In genomic region chr11:60208201-60208600, GRCm38 (mm10) we compare ENCODE assay signal across 9 mouse cellular contexts. TPM values are rescaled to one million over a fixed set of nuclear protein-coding genes. Genes with fewer than 3 reads are reported as not detected.
DNase-seq lines count a peak whose midpoint lies in the region; ATAC-seq and TF ChIP-seq lines count a peak whose summit lies in the region.
"Had no signal": no experiment of that assay in that cellular context is flagged by ENCODE, and none has a peak within 500 bp of the region (broad histone marks: within the 10 kb centered on the region; RNA-seq: fewer than 3 reads in every experiment).

No protein-coding gene starts in this region.

- peaks cover 42% of the 10 kb centered on the region for H3K36me3 ChIP-seq in heart, embryonic 10.5 days
- H3K36me3 ChIP-seq in intestine, embryonic 14.5 days (ENCODE audit: control insufficient read depth, insufficient read depth, low read length), result peaks cover 40% of the 10 kb centered on the region
- peaks cover 39% of the 10 kb centered on the region for H3K36me3 ChIP-seq in liver, postnatal 0 days (replicated peaks; ENCODE audit: insufficient read depth, low read length)

- intact Hi-C loops in heart, postnatal 36 days (cut with DNase I), result no loop called here

- TF ChIP-seq CTCF in liver, postnatal 0 days (IDR thresholded peaks at IDR 0.05; ENCODE audit: low read depth), result no peak

- peaks cover 84% of the 10 kb centered on the region for H3K4me1 ChIP-seq in heart, embryonic 10.5 days
- H3K4me1 ChIP-seq in brown adipose tissue, adult 24 weeks (ENCODE audit: control insufficient read depth, insufficient read depth, insufficient read length, low read length), result peaks cover 16% of the 10 kb centered on the region
- H3K4me1 ChIP-seq in intestine, embryonic 14.5 days (replicated peaks; ENCODE audit: control insufficient read depth, insufficient read depth, low read length), result peaks cover 45% of the 10 kb centered on the region
- peaks cover 70% of the 10 kb centered on the region for H3K4me1 ChIP-seq in liver, postnatal 0 days (ENCODE audit: insufficient read depth)

- WGBS in heart, embryonic 10.5 days, result 75% methylated on average over 6 of the region's 6 CpGs
- 62% methylated on average over 6 of the region's 6 CpGs for WGBS in intestine, embryonic 14.5 days
- 54% methylated on average over 6 of the region's 6 CpGs for WGBS in liver, postnatal 0 days (ENCODE audit: insufficient replicate concordance)

- TF ChIP-seq EP300 in liver, postnatal 0 days (IDR thresholded peaks at IDR 0.05; ENCODE audit: low read depth), result no peak

- peak overlapping the region; percentile 61 for H3K4me3 ChIP-seq in heart, embryonic 10.5 days
- H3K4me3 ChIP-seq in brown adipose tissue, adult 24 weeks (ENCODE audit: insufficient read depth, low read depth, low read length), result peak overlapping the region; percentile 69
- 0 out of 2 replicates have a peak overlapping the region, but pooled peaks have one; percentile 10 for H3K4me3 ChIP-seq in intestine, embryonic 14.5 days (ENCODE audit: low read depth, low read length)
- H3K4me3 ChIP-seq in liver, postnatal 0 days (ENCODE audit: low read depth, low read length), result peak overlapping the region; percentile 56

- peak overlapping the region; percentile 69 for H3K4me2 ChIP-seq in intestine, embryonic 14.5 days (ENCODE audit: low read length)
- H3K4me2 ChIP-seq in liver, postnatal 0 days (ENCODE audit: low read depth, low read length), result peak overlapping the region; percentile 90

- no peak for DNase-seq in heart, embryonic 10.5 days (ENCODE audit: low spot score)
- no peak for DNase-seq in heart, postnatal 36 days
- no peak for DNase-seq in intestine, embryonic 14.5 days (ENCODE audit: low spot score)
- DNase-seq in liver, postnatal 0 days, result no peak
- no peak for DNase-seq in adrenal gland, postnatal 10 days
- no peak for DNase-seq in adrenal gland, adult 2 months
- DNase-seq in spleen, adult 18-20 months, result no peak
- DNase-seq: B cell, adult 2 months had no signal

- ATAC-seq in intestine, embryonic 14.5 days (replicated peaks; ENCODE audit: low FRiP score, low TSS enrichment, low read depth), result no peak
- no peak for ATAC-seq in liver, postnatal 0 days

- H3K27me3 ChIP-seq in heart, embryonic 10.5 days (ENCODE audit: insufficient read depth, poor library complexity, severe bottlenecking), result no peaks in the 10 kb centered on the region
- H3K27me3 ChIP-seq in intestine, embryonic 14.5 days (replicated peaks; ENCODE audit: control insufficient read depth, insufficient read depth, low read length), result no peaks in the 10 kb centered on the region
- H3K27me3 ChIP-seq in liver, postnatal 0 days (ENCODE audit: insufficient read depth, low read length), result no peaks in the 10 kb centered on the region

- H3K27ac ChIP-seq in heart, embryonic 10.5 days, result peak overlapping the region; percentile 88
- H3K27ac ChIP-seq in brown adipose tissue, adult 24 weeks (replicated peaks; ENCODE audit: low read depth, low read length), result peak overlapping the region; percentile 82
- H3K27ac ChIP-seq in intestine, embryonic 14.5 days (ENCODE audit: low read depth), result no peak overlapping the region; the same call in 1 of the 2 replicates
- peak overlapping the region; percentile 93 for H3K27ac ChIP-seq in liver, postnatal 0 days (ENCODE audit: low read depth)

- no peaks in the 10 kb centered on the region for H3K9me3 ChIP-seq in heart, embryonic 10.5 days
- no peaks in the 10 kb centered on the region for H3K9me3 ChIP-seq in intestine, embryonic 14.5 days (ENCODE audit: control insufficient read depth, low read length)
- H3K9me3 ChIP-seq in liver, postnatal 0 days (ENCODE audit: low read length), result no peaks in the 10 kb centered on the region

- H3K9ac ChIP-seq in intestine, embryonic 14.5 days (ENCODE audit: low read length), result no peak overlapping the region; the same call in 1 of the 2 replicates
- H3K9ac ChIP-seq in liver, postnatal 0 days (replicated peaks), result peak overlapping the region; percentile 69

RNA-seq across cellular contexts. Expression of gene Srebf1, which starts 14.2 kb away (rescaled TPM):
- polyA plus RNA-seq in heart, embryonic 10.5 days (2016; fragmentation: Nextera tagmentation; extraction: Ambion mirVana), result 38.2 and 40.3 TPM in 2 replicates
- 10 to 100 TPM; 28.9 to 39.5 TPM for total RNA-seq in heart, postnatal 36 days (2021)
- polyA plus RNA-seq in brown adipose tissue, adult 24 weeks (2012; ENCODE audit: insufficient read depth, insufficient read length, missing spikeins), result 192 and 233 TPM in 2 replicates
- 85.0 and 97.7 TPM in 2 replicates for polyA plus RNA-seq in intestine, embryonic 14.5 days (2014; fragmentation: Nextera tagmentation; extraction: Ambion mirVana)
- polyA plus RNA-seq in liver, postnatal 0 days (2015; fragmentation: Nextera tagmentation; extraction: Ambion mirVana), result 21.4 and 31.0 TPM in 2 replicates
- total RNA-seq in adrenal gland, postnatal 10 days (2021), result 100 to 1,000 TPM; 126 to 185 TPM
- total RNA-seq in adrenal gland, adult 2 months (2021), result 100 to 1,000 TPM; 201 to 250 TPM
- polyA plus RNA-seq in adrenal gland, adult 2 months (2012; rRNA removed), result 661 and 745 TPM in 2 replicates

Comparison
In these comparisons a context has a peak if more than half of its experiments do, and no peak if none do; other contexts are left out.
1. H3K4me3 ChIP-seq: peak in every context shown above with its lines; median percentile 69 in brown adipose tissue, adult 24 weeks; 61 in heart, embryonic 10.5 days; 56 in liver, postnatal 0 days; 10 in intestine, embryonic 14.5 days.